Mouse (Mus musculus) mouse trophoblast stem cell (cell line): ENCODE results near the gene Tec.

Experiments
- in situ Hi-C, 2 experiments: fragments of 300-500 bp; cut with MseI, MboI; formaldehyde crosslinking; loops; 2 replicates in 1 of 2; 3 replicates in 1 of 2; pipeline ENCODE4 v1.15.1; 2025

Tec gene

GRCm38 (mm10) chr5:72783957-72784356, 84.3 kb downstream of the Tec start:
- in situ Hi-C loops, result no loop called here

DNA sequence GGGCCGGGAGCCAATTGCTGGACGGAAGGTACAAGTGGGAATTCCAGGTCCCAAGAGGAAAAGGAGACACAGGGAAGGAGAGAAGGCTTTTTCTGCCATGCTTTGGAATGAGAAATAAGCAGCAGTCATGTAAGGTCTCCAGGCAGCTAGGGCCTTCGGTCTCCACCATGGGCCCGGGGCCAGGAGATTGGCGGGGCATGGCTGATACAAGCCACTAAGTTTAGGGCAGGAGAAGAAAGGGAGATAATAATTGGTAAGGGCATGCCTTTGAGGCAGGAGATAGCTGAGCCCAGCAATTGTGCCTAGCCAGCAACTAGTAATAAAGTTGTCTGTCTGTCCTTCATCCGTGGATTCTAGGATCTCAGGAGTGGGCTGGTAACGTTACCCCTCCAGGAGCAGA, 85.2 kb downstream of the Tec start:
- in situ Hi-C loops, result no loop called here

DNA sequence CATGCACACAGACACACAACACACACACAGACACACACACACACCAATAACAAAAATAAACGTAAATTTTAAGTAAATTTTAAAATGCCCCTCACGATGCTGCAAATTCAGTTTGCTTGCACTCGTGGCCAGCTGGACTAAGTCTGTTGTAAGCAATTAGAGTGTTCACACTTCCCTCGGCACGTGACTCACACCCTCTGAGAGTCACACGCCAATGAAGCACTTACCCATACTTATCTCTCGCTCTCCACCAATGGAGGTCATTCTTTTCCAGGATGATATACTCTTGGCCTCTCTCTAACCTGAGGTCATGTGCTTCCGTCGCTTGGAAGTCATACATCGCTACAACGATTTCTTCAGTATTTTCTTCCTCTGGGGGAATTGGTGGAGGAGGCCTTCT, 86.5 kb downstream of the Tec start:
- in situ Hi-C loops, result no loop called here

DNA sequence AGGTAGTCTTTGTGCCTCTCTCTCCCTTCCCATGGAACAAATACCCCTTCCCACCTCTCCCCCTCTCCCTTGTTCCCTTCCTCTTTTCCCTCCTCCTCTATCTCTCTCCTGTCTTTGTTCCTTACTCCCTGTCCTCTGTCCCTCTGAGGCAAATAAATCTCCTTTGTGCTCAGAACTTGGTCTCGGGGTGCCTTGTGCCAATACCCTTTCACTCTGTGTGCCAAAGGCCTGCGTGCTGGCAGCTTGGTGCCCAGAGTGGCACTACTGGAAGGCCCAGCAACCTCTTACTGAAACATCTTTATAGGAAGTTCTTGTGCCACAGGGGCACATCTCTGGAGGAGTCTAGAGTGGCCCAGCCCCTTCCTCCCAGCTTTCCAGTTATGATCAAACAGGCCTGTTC, 91.7 kb downstream of the Tec start:
- in situ Hi-C loops, result no loop called here

GRCm38 (mm10) chr5:72776127-72776526, 92.2 kb downstream of the Tec start:
- in situ Hi-C loops, result no loop called here

DNA sequence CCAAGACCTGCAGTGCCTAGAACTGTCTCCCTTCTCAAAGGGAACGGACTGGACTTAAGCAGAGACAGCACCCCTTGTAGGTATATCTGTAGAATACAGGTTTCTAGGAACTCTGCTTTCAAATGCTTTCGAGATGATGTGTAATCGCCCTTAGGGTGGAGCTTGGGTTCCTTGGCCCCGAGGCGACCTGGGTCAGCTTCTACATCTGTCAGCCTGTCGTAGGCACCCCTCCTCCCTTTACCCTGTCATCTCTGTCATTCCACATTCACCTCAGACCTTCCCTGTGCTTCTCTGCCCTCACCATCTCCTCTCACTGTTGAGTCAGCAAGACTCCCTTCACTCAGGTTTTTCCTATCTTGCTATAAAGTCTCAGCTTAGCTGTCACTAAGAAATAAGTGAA, 98.4 kb downstream of the Tec start:
- in situ Hi-C loops, result no loop called here

- in situ Hi-C loops, result no loop called here
Measured at GRCm38 (mm10) chr5:72763546-72763945, 104.7 kb downstream of the Tec start.

DNA sequence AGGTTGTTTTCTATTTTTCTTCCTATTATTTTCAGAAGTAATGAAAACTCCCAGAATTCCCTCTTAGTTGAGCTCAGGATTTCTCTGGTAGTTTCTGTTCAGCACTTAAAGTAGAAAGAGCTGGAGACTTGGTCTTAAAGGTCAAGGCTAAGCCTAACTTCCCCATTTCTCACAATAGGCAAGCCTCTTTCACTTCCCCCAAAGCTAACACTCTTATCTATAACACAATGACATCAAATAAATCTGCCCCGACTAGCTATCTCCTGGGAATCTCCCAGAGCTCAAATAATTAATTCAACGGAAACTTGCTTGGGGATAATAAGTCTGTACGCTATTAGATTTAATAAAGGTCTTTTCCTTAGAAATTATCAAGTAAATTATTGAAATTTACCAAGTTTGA, 105.3 kb downstream of the Tec start:
- in situ Hi-C loops, result no loop called here

DNA sequence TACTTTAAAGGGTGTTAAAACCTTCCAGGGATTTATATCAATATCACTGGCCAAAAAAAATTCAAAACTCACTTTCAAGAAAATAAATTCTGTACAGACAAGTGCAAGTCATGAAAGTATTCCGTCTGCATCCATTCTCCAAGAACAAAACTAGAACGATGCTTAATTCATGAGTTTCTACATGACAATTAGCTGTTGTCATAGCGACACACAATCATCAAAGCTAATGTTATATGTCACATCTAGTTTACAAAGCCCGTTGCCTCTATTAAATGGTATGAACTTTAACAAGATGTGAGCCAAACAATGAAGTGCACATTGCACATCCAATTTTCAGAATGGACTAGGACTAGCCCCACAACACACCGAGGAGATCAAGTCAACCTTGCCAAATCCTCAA, 106.5 kb downstream of the Tec start:
- in situ Hi-C loops, result no loop called here

DNA sequence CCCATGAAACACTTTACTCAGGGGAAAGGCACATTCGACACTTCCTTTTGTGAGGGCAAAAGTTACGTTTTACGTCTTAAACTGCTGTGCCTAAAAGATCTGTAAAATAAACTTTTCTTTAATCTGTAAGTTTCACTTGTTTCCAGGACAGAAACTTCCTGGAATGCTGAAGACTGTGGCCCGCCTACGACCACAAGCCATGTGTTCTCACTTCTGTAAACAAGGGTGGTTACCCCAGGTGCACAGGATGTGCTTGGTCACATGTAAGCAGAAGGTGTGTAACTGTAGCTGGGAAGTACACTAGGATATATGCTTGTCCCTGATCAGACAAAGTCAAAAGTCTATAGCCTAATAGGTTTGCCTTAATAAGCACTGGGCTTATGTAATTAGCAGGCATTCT, 107.0 kb downstream of the Tec start:
- in situ Hi-C loops, result no loop called here

GRCm38 (mm10) chr5:72758925-72759924, 109.1 kb downstream of the Tec start:
- in situ Hi-C loops, result no loop called here

GRCm38 (mm10) chr5:72757155-72757773, 111.0 kb downstream of the Tec start:
- in situ Hi-C loops, result no loop called here

DNA sequence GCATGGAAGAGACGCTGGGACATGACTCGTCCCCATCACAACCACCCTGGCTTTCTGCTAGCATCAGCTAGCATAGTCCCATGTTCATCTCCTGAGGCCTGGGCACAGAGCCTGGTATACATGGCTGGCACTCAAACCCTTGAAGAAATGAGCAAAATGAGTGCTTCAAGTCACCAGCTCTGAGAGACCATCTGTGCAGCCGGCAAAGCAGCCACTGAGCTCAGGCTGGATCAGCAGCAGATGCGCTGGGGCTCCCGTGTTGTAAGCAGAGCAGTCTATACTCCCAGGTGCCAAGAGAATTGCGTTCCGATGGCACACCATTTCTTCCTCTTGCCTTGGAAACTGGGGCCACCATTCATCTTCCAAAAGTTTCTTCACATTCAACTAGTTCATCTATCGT, 112.3 kb downstream of the Tec start:
- in situ Hi-C loops, result no loop called here

GRCm38 (mm10) chr5:72755035-72755434, 113.2 kb downstream of the Tec start:
- in situ Hi-C loops, result no loop called here

- in situ Hi-C loops, result no loop called here
Measured at GRCm38 (mm10) chr5:72752585-72752984, 115.7 kb downstream of the Tec start, which contains the start of gene Txk. Gene Txk, minus strand, starts transcription at chr5:72752777.

DNA sequence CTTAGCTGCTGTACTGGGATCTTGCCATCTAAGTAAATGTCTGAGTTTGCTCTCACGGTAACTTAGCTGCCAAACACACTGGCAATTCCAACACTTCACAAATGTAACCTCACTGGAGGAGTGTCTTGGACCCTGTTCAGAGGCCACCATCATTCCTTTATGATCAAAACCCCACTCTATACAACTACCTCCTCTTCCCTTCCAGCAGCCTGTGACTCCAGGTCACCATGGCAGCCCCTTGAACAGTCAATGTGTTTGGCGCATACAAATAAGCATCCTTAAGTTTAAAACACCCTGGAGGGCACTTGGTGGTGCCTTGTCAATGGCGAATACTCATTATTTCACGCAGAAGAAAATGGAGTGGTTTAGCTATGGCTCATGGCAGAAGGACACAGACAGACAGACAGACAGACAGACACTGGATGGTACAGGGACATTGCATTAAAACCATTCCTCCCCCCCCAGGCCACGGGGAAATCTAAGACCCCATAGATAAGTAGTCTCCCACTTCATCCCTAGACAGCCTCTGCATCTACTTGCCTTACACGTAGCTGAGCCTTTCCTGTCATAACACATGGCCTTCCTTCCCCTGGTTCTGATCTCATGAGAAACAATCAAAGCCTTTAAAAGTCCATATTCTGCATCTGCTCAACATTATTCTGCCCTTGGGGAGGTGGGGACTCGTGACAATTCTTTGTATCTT, 117.1 kb downstream of the Tec start:
- in situ Hi-C loops, result no loop called here

GRCm38 (mm10) chr5:72750226-72750625, 118.1 kb downstream of the Tec start:
- in situ Hi-C loops, result no loop called here

GRCm38 (mm10) chr5:72748659-72749265, 119.5 kb downstream of the Tec start:
- in situ Hi-C loops, result no loop called here

DNA sequence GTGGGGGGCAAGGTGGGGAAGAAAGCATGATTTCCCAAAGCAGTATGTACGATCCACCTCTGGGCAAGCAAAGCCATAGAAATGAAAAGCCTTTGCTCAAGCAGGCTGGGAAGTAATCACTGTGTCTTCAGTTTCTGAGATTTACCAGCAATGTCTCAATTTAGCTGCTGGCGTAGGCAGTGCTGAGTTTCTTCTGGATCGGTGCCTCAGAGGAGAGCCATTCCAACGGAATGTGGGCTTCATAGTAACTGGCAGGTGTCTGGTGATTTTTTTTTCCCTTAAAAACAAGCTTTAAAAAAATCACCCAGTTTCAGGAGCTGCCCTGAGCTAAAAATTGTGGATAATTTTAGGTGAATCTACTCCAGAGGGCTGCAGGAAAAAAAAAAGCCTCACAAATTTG, 120.9 kb downstream of the Tec start:
- in situ Hi-C loops, result no loop called here

DNA sequence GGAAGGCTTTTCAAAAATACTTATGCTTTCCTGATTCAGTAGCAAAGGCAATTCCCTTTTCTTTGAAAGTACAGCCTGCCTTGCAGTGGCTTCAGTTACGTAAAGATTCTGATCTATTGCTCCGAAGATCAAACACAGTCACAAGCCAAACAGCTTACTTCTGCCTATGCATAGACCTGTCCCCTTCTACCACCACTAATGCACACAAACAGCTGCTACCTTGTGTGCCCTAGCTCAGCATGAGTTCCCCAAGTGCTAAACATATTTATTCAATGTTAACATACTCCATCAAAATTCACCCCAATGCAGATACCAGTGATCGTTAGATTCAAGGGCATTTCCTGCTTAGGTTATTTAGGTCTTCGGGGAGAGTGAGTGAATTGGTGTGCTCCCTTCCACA, 121.8 kb downstream of the Tec start:
- in situ Hi-C loops, result no loop called here

DNA sequence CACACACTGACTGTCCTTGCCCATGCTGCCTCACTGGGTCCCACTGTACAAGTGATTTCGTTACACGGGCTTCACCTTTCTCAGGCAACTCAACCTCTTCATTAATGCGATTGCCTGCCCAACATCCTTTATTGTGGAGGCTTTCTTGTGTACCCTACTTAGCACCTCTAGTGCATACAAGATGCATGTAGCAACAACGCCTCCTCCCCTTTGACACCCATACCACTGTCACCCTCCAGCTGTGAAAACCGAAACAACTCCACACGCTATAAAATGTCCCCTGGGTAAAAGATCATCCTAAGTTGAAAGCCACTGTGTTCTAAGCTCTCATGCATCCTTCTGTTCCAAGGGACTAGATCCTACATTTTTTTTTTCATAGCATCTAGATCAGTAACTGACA, 125.2 kb downstream of the Tec start:
- in situ Hi-C loops, result no loop called here

DNA sequence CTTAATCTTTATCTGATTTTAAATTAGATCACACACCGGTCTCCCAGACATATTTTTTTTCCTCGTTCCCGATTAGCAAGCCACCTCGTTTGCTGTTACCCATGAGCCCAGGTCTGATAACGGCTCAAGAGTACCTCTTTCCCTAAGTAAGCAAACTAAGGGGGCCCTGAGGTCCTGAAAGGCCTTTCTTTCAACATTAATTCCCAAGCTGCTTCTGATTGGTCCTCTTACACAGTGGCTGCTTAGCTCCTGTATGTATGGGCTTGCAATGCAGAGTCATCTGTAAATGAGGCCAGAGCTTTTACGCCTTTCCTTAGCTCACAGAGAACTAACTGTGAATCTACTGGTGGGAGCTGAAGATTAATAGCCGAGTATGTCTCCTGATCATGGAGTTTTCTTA, 131.4 kb downstream of the Tec start:
- in situ Hi-C loops, result no loop called here
